ENCODE assay signal across 8 mouse cellular contexts in genomic region chr6:38031924-38032540, GRCm38 (mm10). TPM values are rescaled to one million over a fixed set of nuclear protein-coding genes. Genes with fewer than 3 reads are reported as not detected.
A peak's percentile ranks its signal among the peaks of the same experiment; 100 is the strongest.
DNase-seq lines count a peak whose midpoint lies in the region; ATAC-seq and TF ChIP-seq lines count a peak whose summit lies in the region.
"Had no signal": no experiment of that assay in that cellular context is flagged by ENCODE, and none has a peak within 500 bp of the region (broad histone marks: within the 10 kb centered on the region; RNA-seq: fewer than 3 reads in every experiment).

No protein-coding gene starts in this region.

- TF ChIP-seq CTCF in brain, embryonic 14.5 days (IDR thresholded peaks at IDR 0.05; ENCODE audit: borderline replicate concordance, extremely low read depth, insufficient read depth, insufficient read length), result no peak

- H3K27ac ChIP-seq in hindbrain, embryonic 13.5 days, result peak overlapping the region; percentile 6; the same call in 1 of the 2 replicates
- no peak overlapping the region for H3K27ac ChIP-seq in hindbrain, embryonic 12.5 days

- no peak for ATAC-seq in hindbrain, embryonic 13.5 days (ENCODE audit: low FRiP score)
- no peak for ATAC-seq in hindbrain, embryonic 12.5 days (ENCODE audit: low FRiP score)

- no peak overlapping the region for H3K4me2 ChIP-seq in hindbrain, embryonic 13.5 days
- no peak overlapping the region for H3K4me2 ChIP-seq in hindbrain, embryonic 12.5 days (replicated peaks)

- H3K4me1 ChIP-seq in hindbrain, embryonic 13.5 days (replicated peaks), result peaks cover 9% of the 10 kb centered on the region
- peaks cover 10% of the 10 kb centered on the region for H3K4me1 ChIP-seq in hindbrain, embryonic 12.5 days

- H3K9ac ChIP-seq in hindbrain, embryonic 13.5 days, result no peak overlapping the region
- no peak overlapping the region for H3K9ac ChIP-seq in hindbrain, embryonic 12.5 days

- H3K27me3 ChIP-seq in hindbrain, embryonic 13.5 days, result no peaks in the 10 kb centered on the region
- H3K27me3 ChIP-seq in hindbrain, embryonic 12.5 days, result no peaks in the 10 kb centered on the region

- WGBS in hindbrain, embryonic 13.5 days, result 63% methylated on average over 7 of the region's 7 CpGs
- 56% methylated on average over 7 of the region's 7 CpGs for WGBS in hindbrain, embryonic 12.5 days

- no peaks in the 10 kb centered on the region for H3K36me3 ChIP-seq in hindbrain, embryonic 13.5 days
- H3K36me3 ChIP-seq in hindbrain, embryonic 12.5 days, result no peaks in the 10 kb centered on the region

- DNase-seq in brain, embryonic 14.5 days (ENCODE audit: low read depth), result peak; percentile 51
- DNase-seq in frontal cortex, postnatal 36 days (ENCODE audit: low spot score in 2 of 2), result peak; percentile 14 to 35
- DNase-seq in lung, postnatal 14 days, result peak; percentile 51
- no peak for DNase-seq in ovary, adult 18-20 months (ENCODE audit: low spot score)
- DNase-seq in thymus, postnatal 25 days, result no peak
- DNase-seq: thymus, postnatal 36 days had no signal

- H3K4me3 ChIP-seq in hindbrain, embryonic 13.5 days, result no peak overlapping the region
- no peak overlapping the region for H3K4me3 ChIP-seq in hindbrain, embryonic 12.5 days

- H3K9me3 ChIP-seq in hindbrain, embryonic 13.5 days, result no peaks in the 10 kb centered on the region
- no peaks in the 10 kb centered on the region for H3K9me3 ChIP-seq in hindbrain, embryonic 12.5 days (replicated peaks)

- no peak for TF ChIP-seq POLR2A in brain, embryonic 14.5 days (IDR thresholded peaks at IDR 0.05; ENCODE audit: borderline replicate concordance, extremely low read depth, insufficient read depth, insufficient read length, poor library complexity, severe bottlenecking)

RNA-seq across cellular contexts. Expression of gene Svopl, which starts 14.8 kb away (rescaled TPM):
- 1.5 and 3.1 TPM in 2 replicates for polyA plus RNA-seq in hindbrain, embryonic 13.5 days (2015; fragmentation: Nextera tagmentation; extraction: Ambion mirVana)
- polyA plus RNA-seq in hindbrain, embryonic 12.5 days (2016; fragmentation: Nextera tagmentation; extraction: Ambion mirVana), result 3.9 and 4.2 TPM in 2 replicates
- polyA plus RNA-seq in brain, embryonic 14.5 days (2012; rRNA removed), result 0.26 and 0.78 TPM in 2 replicates

Comparison
In these comparisons a context has a peak if more than half of its experiments do, and no peak if none do; other contexts are left out.
1. DNase-seq: peak in brain, embryonic 14.5 days (single experiment), frontal cortex, postnatal 36 days (2 of 2) and lung, postnatal 14 days (single experiment); none in ovary, adult 18-20 months (single experiment) and thymus, postnatal 25 days (single experiment).